Mouse (Mus musculus) limb, embryonic 14.5 days (tissue): ENCODE results near the gene Brd3. TPM values are rescaled to one million over a fixed set of nuclear protein-coding genes. Genes with fewer than 3 reads are reported as not detected.

Source experiments
- ATAC-seq: fragments of 200-750 bp; cut with Nextera tagmentation; 2 replicates; pipeline ENCODE4 v1.8.0; 2017; ENCODE audit warnings: low read depth, moderate number of reproducible peaks, moderate TSS enrichment; ENCODE audit not compliant: low FRiP score
- DNase-seq: peaks from one replicate; pipeline ENCODE4 v3.0.0-alpha.2; 2015; ENCODE audit warnings: low spot score
- H3K27ac ChIP-seq: fragments of 300-500 bp; sonication (generic); replicated peaks from 2 replicates; pipeline ENCODE4 v1.5.1; 2014; ENCODE audit warnings: low read depth, mild to moderate bottlenecking, low read length, moderate library complexity, mixed read lengths
- H3K27me3 ChIP-seq: fragments of 300-500 bp; sonication (generic); 2 replicates; pipeline ENCODE4 v1.6.1; 2014; ENCODE audit warnings: low read length, mixed read lengths; ENCODE audit not compliant: control insufficient read depth, insufficient read depth
- H3K36me3 ChIP-seq: fragments of 300-500 bp; sonication (generic); 2 replicates; pipeline ENCODE4 v1.6.1; 2014; ENCODE audit warnings: mild to moderate bottlenecking, low read length, moderate library complexity, mixed read lengths; ENCODE audit not compliant: control insufficient read depth, insufficient read depth
- H3K4me1 ChIP-seq: fragments of 300-500 bp; sonication (generic); 2 replicates; pipeline ENCODE4 v1.6.1; 2014; ENCODE audit warnings: antibody characterized with exemption, low read length, mixed read lengths; ENCODE audit not compliant: control insufficient read depth, insufficient read depth
- H3K4me2 ChIP-seq: fragments of 300-500 bp; sonication (generic); replicated peaks from 2 replicates; pipeline ENCODE4 v1.6.1; 2014; ENCODE audit warnings: low read depth, mild to moderate bottlenecking, low read length, moderate library complexity; ENCODE audit not compliant: severe bottlenecking
- H3K4me3 ChIP-seq: fragments of 300-500 bp; sonication (generic); replicated peaks from 2 replicates; pipeline ENCODE4 v1.5.1; 2014; ENCODE audit warnings: low read length
- H3K9ac ChIP-seq: fragments of 300-500 bp; sonication (generic); 2 replicates; pipeline ENCODE4 v1.6.1; 2014; ENCODE audit warnings: mild to moderate bottlenecking, low read depth, low read length, moderate library complexity; ENCODE audit not compliant: severe bottlenecking
- H3K9me3 ChIP-seq: fragments of 300-500 bp; sonication (generic); 2 replicates; pipeline ENCODE4 v1.6.1; 2016; ENCODE audit warnings: low read length; ENCODE audit not compliant: control insufficient read depth
- POLR2A ChIP-seq: fragments of 200-500 bp; IDR thresholded peaks from 2 replicates; pipeline ENCODE4 v1.8.0; 2012; ENCODE audit warnings: inconsistent platforms, mild to moderate bottlenecking, moderate library complexity, borderline replicate concordance; ENCODE audit not compliant: insufficient read depth, insufficient read length; ENCODE audit errors: extremely low read depth
- WGBS: fragments of 180-500 bp; shearing (Covaris S2); extraction: QIAGEN DNeasy Blood & Tissue Kit; methylation state at CpG from one replicate; pipeline ENCODE4 v1.1.7; 2014; 5-methylcytosine and 5-hydroxymethylcytosine counted together
- polyA plus RNA-seq, 2 experiments: library from polyadenylated mRNA; depleted of rRNA in 1 of 2; stranded (reverse) in 1 of 2; unstranded in 1 of 2; fragments of >200 nt; fragmentation: Nextera tagmentation in 1 of 2; extraction: Ambion mirVana in 1 of 2; gene quantifications; 2 replicates each; pipeline versions ENCODE4 v1.2.1 to v1.2.3; 2012 to 2014

The Brd3 gene
- polyA plus RNA-seq, 2 experiments, result 75.5 to 155 TPM

GRCm38 (mm10) chr2:27469991-27470355 lies 37.5 kb downstream of the Brd3 start:
- no peak for ATAC-seq
- Histone ChIP-seq H3K9ac (no peak overlapping the region), H3K4me1 (peaks cover 20% of the 10 kb centered on the region)

GRCm38 (mm10) chr2:27469292-27469990 lies 38.0 kb downstream of the Brd3 start:
- no peak for DNase-seq
- Histone ChIP-seq H3K36me3 (peaks cover 54% of the 10 kb centered on the region), H3K9ac (no peak overlapping the region), H3K4me3 (no peak overlapping the region), H3K27ac (no peak overlapping the region), H3K27me3 (no peaks in the 10 kb centered on the region), H3K4me1 (peaks cover 20% of the 10 kb centered on the region), H3K9me3 (no peaks in the 10 kb centered on the region), H3K4me2 (no peak overlapping the region)
- ATAC-seq, result no peak
- WGBS, result 64% methylated on average over 4 of the region's 4 CpGs
- no peak for TF ChIP-seq POLR2A

More at GRCm38 (mm10) chr2:27469991-27470355, 37.5 kb downstream of the Brd3 start:
- H3K9me3 ChIP-seq, result no peaks in the 10 kb centered on the region
- 64% methylated on average over 3 of the region's 3 CpGs for WGBS
- H3K27me3 ChIP-seq, result no peaks in the 10 kb centered on the region
- peaks cover 49% of the 10 kb centered on the region for H3K36me3 ChIP-seq
- no peak for DNase-seq
- no peak overlapping the region for H3K4me3 ChIP-seq
- H3K4me2 ChIP-seq, result no peak overlapping the region
- TF ChIP-seq POLR2A, result no peak
- H3K27ac ChIP-seq, result no peak overlapping the region

GRCm38 (mm10) chr2:27462901-27463300 lies 44.6 kb downstream of the Brd3 start:
- DNase-seq (no peak), ATAC-seq (no peak)
- Histone ChIP-seq H3K4me1 (no peaks in the 10 kb centered on the region), H3K36me3 (peaks cover 93% of the 10 kb centered on the region), H3K9ac (no peak overlapping the region), H3K4me3 (no peak overlapping the region), H3K4me2 (no peak overlapping the region), H3K27ac (no peak overlapping the region), H3K9me3 (no peaks in the 10 kb centered on the region), H3K27me3 (no peaks in the 10 kb centered on the region)
- 90% methylated on average over 4 of the region's 4 CpGs for WGBS
- TF ChIP-seq POLR2A, result no peak

- Histone ChIP-seq H3K9ac (no peak overlapping the region), H3K4me1 (no peaks in the 10 kb centered on the region), H3K4me3 (no peak overlapping the region), H3K27me3 (no peaks in the 10 kb centered on the region), H3K36me3 (peaks cover 94% of the 10 kb centered on the region), H3K4me2 (no peak overlapping the region), H3K27ac (no peak overlapping the region), H3K9me3 (no peaks in the 10 kb centered on the region)
- DNase-seq (no peak), ATAC-seq (no peak)
- WGBS, result 85% methylated on average over 4 of the region's 4 CpGs
- TF ChIP-seq POLR2A, result no peak
Observed at GRCm38 (mm10) chr2:27461881-27462660, 45.4 kb downstream of the Brd3 start.

GRCm38 (mm10) chr2:27460651-27461050 lies 46.8 kb downstream of the Brd3 start:
- no peaks in the 10 kb centered on the region for H3K27me3 ChIP-seq
- peaks cover 94% of the 10 kb centered on the region for H3K36me3 ChIP-seq
- no peak for TF ChIP-seq POLR2A
- no peaks in the 10 kb centered on the region for H3K9me3 ChIP-seq
- DNase-seq (no peak), ATAC-seq (no peak)
- H3K4me3 ChIP-seq, result no peak overlapping the region
- no peak overlapping the region for H3K9ac ChIP-seq
- WGBS, result 63% methylated on average over 9 of the region's 9 CpGs
- H3K4me2 ChIP-seq, result no peak overlapping the region
- no peak overlapping the region for H3K27ac ChIP-seq
- no peaks in the 10 kb centered on the region for H3K4me1 ChIP-seq
